Mouse (Mus musculus) MEL (cell line): ENCODE data around the gene Slc4a8. TPM values are rescaled to one million over a fixed set of nuclear protein-coding genes. Genes with fewer than 3 reads are reported as not detected.

ENCODE experiments used
- DNase-seq: peaks from one replicate; pipeline ENCODE4 v3.0.0; 2011; ENCODE audit warnings: low read depth, low spot score
- H3K27ac ChIP-seq: 2 replicates; pipeline ENCODE4 v1.5.1; 2012; ENCODE audit warnings: low read depth, mild to moderate bottlenecking, control low read depth, low read length, moderate library complexity; ENCODE audit not compliant: control insufficient read depth
- H3K27me3 ChIP-seq, 2 experiments: fragments of 150-350 bp in 1 of 2; sonication (generic) in 1 of 2; 2 replicates each; pipeline ENCODE4 v1.6.1; 2012; ENCODE audit warnings: low read length in 2 of 2, mild to moderate bottlenecking in 2 of 2, improper control_type of control experiment in 1 of 2, moderate library complexity in 1 of 2; ENCODE audit not compliant: insufficient read depth in 2 of 2, control insufficient read depth in 1 of 2
- H3K36me3 ChIP-seq, 2 experiments: 2 replicates each; pipeline ENCODE4 v1.6.1; 2012 to 2014; ENCODE audit warnings: low read length in 2 of 2, improper control_type of control experiment in 1 of 2, inconsistent platforms in 1 of 2, mild to moderate bottlenecking in 1 of 2; ENCODE audit not compliant: insufficient read depth in 2 of 2, control insufficient read depth in 1 of 2
- H3K4me1 ChIP-seq, 2 experiments: fragments of 150-350 bp in 1 of 2; sonication (generic) in 1 of 2; 2 replicates each; pipeline ENCODE4 v1.6.1; 2012; ENCODE audit warnings: low read length in 2 of 2, improper control_type of control experiment in 1 of 2, mild to moderate bottlenecking in 1 of 2; ENCODE audit not compliant: insufficient read depth in 2 of 2, control insufficient read depth in 1 of 2
- H3K4me3 ChIP-seq, 2 experiments: fragments of 150-350 bp in 1 of 2; sonication (generic) in 1 of 2; 2 replicates each; pipeline ENCODE4 v1.5.1; 2012; ENCODE audit warnings: low read depth in 2 of 2, low read length in 2 of 2, mild to moderate bottlenecking in 2 of 2, moderate library complexity in 2 of 2, control low read depth in 1 of 2, improper control_type of control experiment in 1 of 2; ENCODE audit not compliant: control insufficient read depth in 1 of 2, insufficient read depth in 1 of 2
- H3K79me2 ChIP-seq: 2 replicates; pipeline ENCODE4 v1.6.1; 2012; ENCODE audit warnings: mild to moderate bottlenecking, low read length, moderate library complexity; ENCODE audit not compliant: control insufficient read depth, poor library complexity, insufficient read depth
- H3K9ac ChIP-seq: 2 replicates; pipeline ENCODE4 v1.6.1; 2012; ENCODE audit warnings: low read depth, mild to moderate bottlenecking, control low read depth, low read length, moderate library complexity; ENCODE audit not compliant: control insufficient read depth, poor library complexity, severe bottlenecking
- H3K9me3 ChIP-seq: fragments of 150-350 bp; sonication (generic); replicated peaks from 2 replicates; pipeline ENCODE4 v1.6.1; 2012; ENCODE audit warnings: mild to moderate bottlenecking, low read length, improper control_type of control experiment, moderate library complexity; ENCODE audit not compliant: insufficient read depth
- CHD1 ChIP-seq: IDR thresholded peaks from 2 replicates; pipeline ENCODE4 v1.6.1; 2012; ENCODE audit warnings: low read depth, mild to moderate bottlenecking, inconsistent platforms, low read length, improper control_type of control experiment
- CHD2 ChIP-seq: IDR thresholded peaks from 2 replicates; pipeline ENCODE4 v1.6.1; 2011; ENCODE audit warnings: low read length, improper control_type of control experiment
- CTCF ChIP-seq, 3 experiments: IDR thresholded peaks in 2 of 3; conservative IDR thresholded peaks in 1 of 3; 2 replicates each; pipeline ENCODE4 v1.5.1; 2011 to 2012; ENCODE audit warnings: low read length in 3 of 3, low read depth in 2 of 3, mild to moderate bottlenecking in 2 of 3, improper control_type of control experiment in 1 of 3, inconsistent platforms in 1 of 3, mixed read lengths in 1 of 3, moderate library complexity in 1 of 3; ENCODE audit not compliant: control insufficient read depth in 1 of 3, insufficient read depth in 1 of 3, poor library complexity in 1 of 3, severe bottlenecking in 1 of 3
- E2F4 ChIP-seq: IDR thresholded peaks from 2 replicates; pipeline ENCODE4 v1.6.1; 2011; ENCODE audit warnings: low read depth, low read length, improper control_type of control experiment, borderline replicate concordance
- ELF1 ChIP-seq: IDR thresholded peaks from 2 replicates; pipeline ENCODE4 v1.6.1; 2014; ENCODE audit warnings: low read depth, mild to moderate bottlenecking, inconsistent platforms, low read length, improper control_type of control experiment, moderate library complexity
- EP300 ChIP-seq, 2 experiments: IDR thresholded peaks; 2 replicates each; pipeline ENCODE4 v1.6.1; 2011; ENCODE audit warnings: improper control_type of control experiment in 2 of 2, low read length in 2 of 2, low read depth in 1 of 2, mild to moderate bottlenecking in 1 of 2
- GABPA ChIP-seq: IDR thresholded peaks from 2 replicates; pipeline ENCODE4 v1.6.1; 2012; ENCODE audit warnings: low read depth, mild to moderate bottlenecking, inconsistent platforms, low read length, improper control_type of control experiment, moderate library complexity
- HCFC1 ChIP-seq: IDR thresholded peaks from 2 replicates; pipeline ENCODE4 v1.6.1; 2012; ENCODE audit warnings: low read depth, mild to moderate bottlenecking, inconsistent platforms, low read length, improper control_type of control experiment, moderate library complexity
- KAT2A ChIP-seq: conservative IDR thresholded peaks from 2 replicates; pipeline ENCODE4 v1.6.1; 2012; ENCODE audit warnings: low read depth, low read length, improper control_type of control experiment, inconsistent platforms
- NELFE ChIP-seq: IDR thresholded peaks from 2 replicates; pipeline ENCODE4 v1.6.1; 2011; ENCODE audit warnings: low read depth, low read length, improper control_type of control experiment
- POLR2AphosphoS2 ChIP-seq: IDR thresholded peaks from 2 replicates; pipeline ENCODE4 v1.6.1; 2011; ENCODE audit warnings: low read length, improper control_type of control experiment
- POLR2AphosphoS5 ChIP-seq: IDR thresholded peaks from 2 replicates; pipeline ENCODE4 v1.6.1; 2012; ENCODE audit warnings: low read depth, borderline replicate concordance, mild to moderate bottlenecking, inconsistent platforms, low read length, moderate library complexity, mixed read lengths
- RCOR1 ChIP-seq: IDR thresholded peaks from 2 replicates; pipeline ENCODE4 v1.6.1; 2012; ENCODE audit warnings: low read depth, mild to moderate bottlenecking, inconsistent platforms, low read length, improper control_type of control experiment
- SMC3 ChIP-seq: IDR thresholded peaks from 2 replicates; pipeline ENCODE4 v1.6.1; 2011; ENCODE audit warnings: low read depth, low read length, improper control_type of control experiment
- TCF12 ChIP-seq: IDR thresholded peaks from 2 replicates; pipeline ENCODE4 v1.6.1; 2014; ENCODE audit warnings: low read depth, mild to moderate bottlenecking, inconsistent platforms, low read length, improper control_type of control experiment, moderate library complexity
- USF2 ChIP-seq, 2 experiments: IDR thresholded peaks; 2 replicates each; pipeline ENCODE4 v1.6.1; 2011 to 2012; ENCODE audit warnings: improper control_type of control experiment in 2 of 2, low read length in 2 of 2, borderline replicate concordance in 1 of 2, inconsistent platforms in 1 of 2, low read depth in 1 of 2, mild to moderate bottlenecking in 1 of 2; ENCODE audit not compliant: insufficient read depth in 1 of 2
- ZKSCAN1 ChIP-seq: IDR thresholded peaks from 2 replicates; pipeline ENCODE4 v1.6.1; 2012; ENCODE audit warnings: low read depth, mild to moderate bottlenecking, inconsistent platforms, low read length, improper control_type of control experiment, moderate library complexity
- polyA plus RNA-seq, 2 experiments: library from polyadenylated mRNA; stranded (reverse) in 1 of 2; unstranded in 1 of 2; fragments of >175 nt in 1 of 2; fragments of >200 nt in 1 of 2; gene quantifications; 2 replicates each; pipeline versions ENCODE4 v1.2.1 to v1.2.4; 2012; ENCODE audit warnings: low replicate concordance in 2 of 2, low read depth in 1 of 2; ENCODE audit not compliant: insufficient read length in 2 of 2, insufficient read depth in 1 of 2, missing spikeins in 1 of 2
- total RNA-seq: library from RNA; depleted of rRNA; stranded (reverse); fragments of 300-350 nt; gene quantifications from 2 replicates; pipeline ENCODE4 v1.2.3, GENCODE M21; 2012

The Slc4a8 gene
- total and polyA plus RNA-seq, 3 experiments = 0.35 to 2.5 TPM; not detected in 1

DNA sequence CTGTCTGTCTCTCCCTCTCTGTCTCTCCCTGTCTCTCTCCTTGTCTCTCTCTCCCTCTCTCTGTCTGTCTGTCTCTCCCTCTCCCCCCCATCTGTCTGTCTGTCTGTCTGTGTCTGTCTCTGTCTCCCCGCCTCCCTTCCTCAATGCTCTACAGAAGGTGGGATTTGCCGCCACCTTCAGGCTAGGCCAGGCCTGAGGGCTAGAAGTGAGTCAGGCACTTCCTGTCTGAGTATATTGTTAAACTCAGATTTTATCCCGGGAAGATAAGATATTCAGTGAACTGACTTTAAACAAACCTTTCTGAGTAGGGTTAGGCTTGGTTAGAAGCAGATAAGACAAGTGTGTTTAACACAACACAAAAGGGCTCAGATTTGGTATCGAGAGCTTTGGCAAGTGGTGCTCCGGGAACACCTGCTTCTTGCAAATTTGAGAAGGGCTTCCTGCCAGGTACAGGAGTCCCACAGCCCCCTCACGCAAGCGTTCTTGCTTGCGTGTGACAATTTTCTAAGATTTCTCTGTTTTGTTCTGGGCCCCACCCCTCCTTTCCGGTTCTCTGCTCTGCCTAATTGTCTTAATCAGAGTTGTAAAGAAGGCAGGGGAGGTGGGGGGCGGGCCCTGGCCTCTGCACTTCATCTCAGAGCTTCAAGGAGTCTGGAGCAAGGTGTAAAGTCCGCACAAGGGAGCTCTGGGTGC lies 6.6 kb upstream of the Slc4a8 start (continued):
- TF ChIP-seq GABPA (0 out of 2 replicates have a peak, but pooled peaks have one; percentile 46), HCFC1 (peak; percentile 48; the same call in 1 of the 2 replicates), CTCF (IDR thresholded peaks at IDR 0.05 in 2 of 3, conservative IDR thresholded peaks at IDR 0.05 in 1 of 3; ENCODE audit: control insufficient read depth in 1 of 3, insufficient read depth in 1 of 3, low read depth in 2 of 3, low read length in 3 of 3, poor library complexity in 1 of 3, severe bottlenecking in 1 of 3) (peak; percentile 46 to 86 (median 79)), ELF1 (peak; percentile 88), USF2 (IDR thresholded peaks at IDR 0.05; ENCODE audit: borderline replicate concordance in 1 of 2, insufficient read depth in 1 of 2, low read depth in 1 of 2, low read length in 2 of 2) (no peak), NELFE (peak; percentile 26; the same call in 1 of the 2 replicates), CHD2 (no peak), KAT2A (no peak), ZKSCAN1 (no peak), RCOR1 (peak; percentile 95), E2F4 (no peak), EP300 (IDR thresholded peaks at IDR 0.05; ENCODE audit: low read depth in 1 of 2, low read length in 2 of 2) (peak; percentile 46 to 53; a peak in 2 of 4 replicates), CHD1 (no peak)
- TF ChIP-seq, all 39 proteins: peak for 19

DNA sequence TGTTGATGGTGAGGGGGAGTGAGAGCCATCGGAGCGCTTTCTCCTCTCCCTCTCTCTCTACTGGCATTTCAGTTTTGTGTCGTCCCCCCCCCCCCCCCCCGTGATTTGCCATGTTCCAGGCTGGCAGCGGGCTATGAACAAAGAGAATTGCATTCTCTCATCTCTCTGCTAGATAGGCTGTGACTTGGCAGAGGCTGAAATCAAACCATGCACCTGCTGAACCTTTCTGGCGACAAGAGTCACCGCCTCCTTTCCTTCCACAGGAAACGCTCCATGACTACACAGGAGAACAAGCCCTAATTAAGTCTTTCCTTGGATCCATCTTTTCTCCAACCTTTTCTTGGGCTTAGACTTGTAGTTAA lies 6.1 kb upstream of the Slc4a8 start:
- H3K9me3 ChIP-seq = no peaks in the 10 kb centered on the region
- TF ChIP-seq SMC3 = no peak
- DNase-seq = no peak
- no peak overlapping the region for H3K9ac ChIP-seq
- H3K27ac ChIP-seq = no peak overlapping the region
- peaks cover 0 to 5% of the 10 kb centered on the region in 2 experiments; a peak in 2 of 4 replicates for H3K36me3 ChIP-seq
- no peaks in the 10 kb centered on the region for H3K79me2 ChIP-seq
- H3K27me3 ChIP-seq = no peaks in the 10 kb centered on the region
- H3K4me1 ChIP-seq = peaks cover 0 to 20% of the 10 kb centered on the region in 2 experiments; a peak in 2 of 4 replicates
- H3K4me3 ChIP-seq = no peak overlapping the region

DNA sequence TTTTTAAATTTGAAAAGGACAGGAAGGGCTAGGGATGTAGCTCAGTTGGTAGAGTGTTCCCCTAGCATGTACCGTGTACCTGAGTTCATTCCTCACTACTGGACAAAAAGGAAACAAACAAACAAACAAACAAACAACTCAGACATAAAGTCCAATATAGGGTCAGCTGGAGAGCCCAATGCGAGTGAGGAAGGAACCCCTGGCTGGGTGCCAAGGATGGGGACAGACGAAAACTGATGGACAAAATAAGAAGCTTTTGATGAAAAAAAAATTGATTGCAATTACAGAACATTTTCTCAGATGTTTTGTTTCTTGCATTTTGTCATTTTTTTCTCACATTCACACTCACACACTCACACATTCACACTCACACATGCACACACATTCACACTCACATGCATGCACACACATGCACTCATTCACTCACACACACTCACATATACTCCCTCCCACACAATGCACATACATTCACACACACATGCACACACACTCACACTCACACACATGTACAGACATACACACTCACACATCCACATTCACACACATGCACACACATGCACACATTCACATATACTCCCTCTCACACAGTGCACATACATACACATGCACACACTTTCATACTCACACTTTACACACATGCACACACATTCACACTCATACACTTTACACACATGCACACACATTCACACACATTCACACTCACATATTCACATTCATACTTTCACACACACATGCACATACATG lies 5.5 kb upstream of the Slc4a8 start:
- H3K9me3 ChIP-seq = no peaks in the 10 kb centered on the region
- no peak for DNase-seq
- no peaks in the 10 kb centered on the region for H3K27me3 ChIP-seq
- H3K9ac ChIP-seq = no peak overlapping the region
- no peak overlapping the region for H3K27ac ChIP-seq
- H3K4me3 ChIP-seq = no peak overlapping the region
- peaks cover 0 to 18% of the 10 kb centered on the region in 2 experiments; a peak in 2 of 4 replicates for H3K4me1 ChIP-seq
- TF ChIP-seq CTCF (IDR thresholded peaks at IDR 0.05 in 2 of 3, conservative IDR thresholded peaks at IDR 0.05 in 1 of 3; ENCODE audit: control insufficient read depth in 1 of 3, insufficient read depth in 1 of 3, low read depth in 2 of 3, low read length in 3 of 3, poor library complexity in 1 of 3, severe bottlenecking in 1 of 3) (0 out of 6 replicates have a peak, but pooled peaks of 1 of the 3 experiments have one; percentile 2), TCF12 (no peak), EP300 (IDR thresholded peaks at IDR 0.05; ENCODE audit: low read depth in 1 of 2, low read length in 2 of 2) (no peak), POLR2AphosphoS2 (no peak), POLR2AphosphoS5 (peak; percentile 74; the same call in 1 of the 2 replicates), USF2 (IDR thresholded peaks at IDR 0.05; ENCODE audit: borderline replicate concordance in 1 of 2, insufficient read depth in 1 of 2, low read depth in 1 of 2, low read length in 2 of 2) (no peak)
- no peaks in the 10 kb centered on the region for H3K79me2 ChIP-seq
- H3K36me3 ChIP-seq = peaks cover 0 to 7% of the 10 kb centered on the region in 2 experiments; a peak in 2 of 4 replicates
